Mouse (Mus musculus) midbrain, embryonic 15.5 days (tissue): ENCODE measurements at regions not wholly inside any gene's neighbourhood (a gene's known extent, or its start where the extent isn't known, plus 50 kb on each side); places are given as distances from the start of the nearest gene placed in this dataset.
A peak's percentile ranks its signal among the peaks of the same experiment; 100 is the strongest.

Experiments
- ATAC-seq: fragments of 200-750 bp; cut with Nextera tagmentation; replicated peaks from 2 replicates; pipeline ENCODE4 v1.8.0; 2017; ENCODE audit warnings: moderate TSS enrichment
- H3K27ac ChIP-seq: fragments of 300-500 bp; sonication (generic); 2 replicates; pipeline ENCODE4 v1.5.1; 2015; ENCODE audit warnings: mild to moderate bottlenecking, inconsistent platforms
- H3K27me3 ChIP-seq: fragments of 300-500 bp; sonication (generic); replicated peaks from 2 replicates; pipeline ENCODE4 v1.6.1; 2015; ENCODE audit warnings: inconsistent platforms
- H3K36me3 ChIP-seq: fragments of 300-500 bp; sonication (generic); replicated peaks from 2 replicates; pipeline ENCODE4 v1.6.1; 2015; ENCODE audit warnings: inconsistent platforms
- H3K4me1 ChIP-seq: fragments of 300-500 bp; sonication (generic); 2 replicates; pipeline ENCODE4 v1.6.1; 2015; ENCODE audit warnings: inconsistent platforms
- H3K4me2 ChIP-seq: fragments of 300-500 bp; sonication (generic); 2 replicates; pipeline ENCODE4 v1.6.1; 2015; ENCODE audit warnings: inconsistent platforms, mild to moderate bottlenecking, moderate library complexity
- H3K4me3 ChIP-seq: fragments of 300-500 bp; sonication (generic); 2 replicates; pipeline ENCODE4 v1.5.1; 2015; ENCODE audit warnings: mild to moderate bottlenecking, inconsistent platforms
- H3K9ac ChIP-seq: fragments of 300-500 bp; sonication (generic); 2 replicates; pipeline ENCODE4 v1.6.1; 2015; ENCODE audit warnings: mild to moderate bottlenecking, inconsistent platforms
- H3K9me3 ChIP-seq: fragments of 300-500 bp; sonication (generic); 2 replicates; pipeline ENCODE4 v1.6.1; 2016; ENCODE audit warnings: inconsistent platforms
- WGBS: fragments of 180-500 bp; shearing (Covaris S2); methylation state at CpG from one replicate; pipeline ENCODE4 v1.1.7; 2015; ENCODE audit warnings: mixed read lengths; 5-methylcytosine and 5-hydroxymethylcytosine counted together

GRCm38 (mm10) chr5:64598606-64599005, 204.6 kb upstream of the Klf3 start:
- no peak overlapping the region for H3K9ac ChIP-seq
- ATAC-seq = no peak
- H3K4me2 ChIP-seq = no peak overlapping the region
- peaks cover 3% of the 10 kb centered on the region; the same call in 1 of the 2 replicates for H3K4me1 ChIP-seq
- no peaks in the 10 kb centered on the region for H3K27me3 ChIP-seq
- no peaks in the 10 kb centered on the region for H3K36me3 ChIP-seq
- H3K27ac ChIP-seq = no peak overlapping the region
- H3K9me3 ChIP-seq = no peaks in the 10 kb centered on the region
- WGBS = 85% methylated on average over 3 of the region's 3 CpGs
- H3K4me3 ChIP-seq = no peak overlapping the region

GRCm38 (mm10) chr5:64599015-64599414, 204.2 kb upstream of the Klf3 start:
- no peak for ATAC-seq
- Histone ChIP-seq H3K4me3 (no peak overlapping the region), H3K27ac (no peak overlapping the region), H3K36me3 (no peaks in the 10 kb centered on the region), H3K27me3 (no peaks in the 10 kb centered on the region), H3K4me1 (peaks cover 3% of the 10 kb centered on the region; the same call in 1 of the 2 replicates), H3K9ac (no peak overlapping the region), H3K9me3 (no peaks in the 10 kb centered on the region), H3K4me2 (no peak overlapping the region)
- WGBS = 66% methylated on average over 3 of the region's 3 CpGs

- no peak overlapping the region for H3K4me2 ChIP-seq
- WGBS = 49% methylated on average over 13 of the region's 13 CpGs
- no peak for ATAC-seq
- no peak overlapping the region for H3K27ac ChIP-seq
- peaks cover 3% of the 10 kb centered on the region; the same call in 1 of the 2 replicates for H3K4me1 ChIP-seq
- H3K9ac ChIP-seq = no peak overlapping the region
- H3K36me3 ChIP-seq = no peaks in the 10 kb centered on the region
- no peak overlapping the region for H3K4me3 ChIP-seq
- H3K9me3 ChIP-seq = no peaks in the 10 kb centered on the region
- H3K27me3 ChIP-seq = no peaks in the 10 kb centered on the region
Observed at GRCm38 (mm10) chr5:64599865-64600288, 203.3 kb upstream of the Klf3 start.

- H3K27me3 ChIP-seq = no peaks in the 10 kb centered on the region
- H3K36me3 ChIP-seq = no peaks in the 10 kb centered on the region
- no peak overlapping the region for H3K9ac ChIP-seq
- WGBS = 65% methylated on average over 7 of the region's 7 CpGs
- no peak for ATAC-seq
- no peak overlapping the region for H3K27ac ChIP-seq
- H3K9me3 ChIP-seq = no peaks in the 10 kb centered on the region
- peak overlapping the region; percentile 9; the same call in 1 of the 2 replicates for H3K4me2 ChIP-seq
- H3K4me1 ChIP-seq = 0 out of 2 replicates have a peak, but pooled peaks cover 3% of the 10 kb centered on the region
- H3K4me3 ChIP-seq = no peak overlapping the region
Observed at GRCm38 (mm10) chr5:64600392-64600791, 202.8 kb upstream of the Klf3 start.

GRCm38 (mm10) chr5:64600811-64601210, 202.4 kb upstream of the Klf3 start:
- WGBS = 79% methylated on average over 2 of the region's 2 CpGs
- no peaks in the 10 kb centered on the region for H3K27me3 ChIP-seq
- no peak overlapping the region for H3K4me2 ChIP-seq
- no peak overlapping the region for H3K27ac ChIP-seq
- no peak overlapping the region for H3K4me3 ChIP-seq
- H3K9me3 ChIP-seq = no peaks in the 10 kb centered on the region
- no peak for ATAC-seq
- H3K36me3 ChIP-seq = no peaks in the 10 kb centered on the region
- H3K9ac ChIP-seq = no peak overlapping the region
- H3K4me1 ChIP-seq = 0 out of 2 replicates have a peak, but pooled peaks cover 3% of the 10 kb centered on the region

GRCm38 (mm10) chr5:64601285-64601684, 201.9 kb upstream of the Klf3 start:
- 76% methylated on average over 8 of the region's 8 CpGs for WGBS
- H3K27me3 ChIP-seq = no peaks in the 10 kb centered on the region
- no peaks in the 10 kb centered on the region for H3K36me3 ChIP-seq
- no peak for ATAC-seq
- H3K4me1 ChIP-seq = 0 out of 2 replicates have a peak, but pooled peaks cover 3% of the 10 kb centered on the region
- H3K27ac ChIP-seq = no peak overlapping the region
- H3K4me3 ChIP-seq = no peak overlapping the region
- no peak overlapping the region for H3K9ac ChIP-seq
- H3K9me3 ChIP-seq = no peaks in the 10 kb centered on the region
- H3K4me2 ChIP-seq = no peak overlapping the region

GRCm38 (mm10) chr5:64601832-64602231, 201.4 kb upstream of the Klf3 start:
- H3K4me1 ChIP-seq = 0 out of 2 replicates have a peak, but pooled peaks cover 3% of the 10 kb centered on the region
- H3K36me3 ChIP-seq = no peaks in the 10 kb centered on the region
- no peak overlapping the region for H3K4me3 ChIP-seq
- no peak for ATAC-seq
- no peaks in the 10 kb centered on the region for H3K27me3 ChIP-seq
- no peak overlapping the region for H3K4me2 ChIP-seq
- WGBS = 88% methylated on average over 5 of the region's 5 CpGs
- no peak overlapping the region for H3K9ac ChIP-seq
- no peak overlapping the region for H3K27ac ChIP-seq
- no peaks in the 10 kb centered on the region for H3K9me3 ChIP-seq

GRCm38 (mm10) chr5:64602356-64602936, 200.7 kb upstream of the Klf3 start:
- no peak for ATAC-seq
- Histone ChIP-seq H3K4me3 (no peak overlapping the region), H3K9me3 (no peaks in the 10 kb centered on the region), H3K27me3 (no peaks in the 10 kb centered on the region), H3K27ac (no peak overlapping the region), H3K4me1 (0 out of 2 replicates have a peak, but pooled peaks cover 3% of the 10 kb centered on the region), H3K9ac (no peak overlapping the region), H3K4me2 (no peak overlapping the region), H3K36me3 (no peaks in the 10 kb centered on the region)
- WGBS = 90% methylated on average over 8 of the region's 8 CpGs

GRCm38 (mm10) chr5:64602996-64603755, 200.0 kb upstream of the Klf3 start:
- 0 out of 2 replicates have a peak, but pooled peaks cover 3% of the 10 kb centered on the region for H3K4me1 ChIP-seq
- no peak overlapping the region for H3K27ac ChIP-seq
- no peaks in the 10 kb centered on the region for H3K9me3 ChIP-seq
- no peak overlapping the region for H3K9ac ChIP-seq
- no peak overlapping the region for H3K4me3 ChIP-seq
- H3K27me3 ChIP-seq = no peaks in the 10 kb centered on the region
- H3K4me2 ChIP-seq = no peak overlapping the region
- no peak for ATAC-seq
- 72% methylated on average over 11 of the region's 11 CpGs for WGBS
- no peaks in the 10 kb centered on the region for H3K36me3 ChIP-seq

GRCm38 (mm10) chr5:64605171-64605570, 198.0 kb upstream of the Klf3 start:
- no peaks in the 10 kb centered on the region for H3K9me3 ChIP-seq
- H3K9ac ChIP-seq = no peak overlapping the region
- no peak for ATAC-seq
- H3K27me3 ChIP-seq = no peaks in the 10 kb centered on the region
- H3K4me3 ChIP-seq = no peak overlapping the region
- H3K27ac ChIP-seq = no peak overlapping the region
- H3K36me3 ChIP-seq = no peaks in the 10 kb centered on the region
- H3K4me1 ChIP-seq = peaks cover 4% of the 10 kb centered on the region; the same call in 1 of the 2 replicates
- no peak overlapping the region for H3K4me2 ChIP-seq

GRCm38 (mm10) chr5:64605991-64606390, 197.2 kb upstream of the Klf3 start:
- Histone ChIP-seq H3K27me3 (no peaks in the 10 kb centered on the region), H3K4me2 (no peak overlapping the region), H3K9me3 (no peaks in the 10 kb centered on the region), H3K4me1 (peaks cover 9% of the 10 kb centered on the region), H3K36me3 (no peaks in the 10 kb centered on the region), H3K9ac (no peak overlapping the region), H3K4me3 (no peak overlapping the region), H3K27ac (no peak overlapping the region)
- ATAC-seq = no peak
- 74% methylated on average over 5 of the region's 5 CpGs for WGBS

- no peak overlapping the region for H3K4me2 ChIP-seq
- H3K9me3 ChIP-seq = no peaks in the 10 kb centered on the region
- H3K27ac ChIP-seq = no peak overlapping the region
- peaks cover 9% of the 10 kb centered on the region for H3K4me1 ChIP-seq
- WGBS = 53% methylated on average over 3 of the region's 3 CpGs
- ATAC-seq = no peak
- H3K9ac ChIP-seq = no peak overlapping the region
- no peaks in the 10 kb centered on the region for H3K27me3 ChIP-seq
- H3K4me3 ChIP-seq = no peak overlapping the region
- H3K36me3 ChIP-seq = no peaks in the 10 kb centered on the region
Observed at GRCm38 (mm10) chr5:64609378-64610087, 193.7 kb upstream of the Klf3 start.
